Mouse (Mus musculus): ENCODE measurements around the gene Sypl. TPM values are rescaled to one million over a fixed set of nuclear protein-coding genes. Genes with fewer than 3 reads are reported as not detected.
A peak's percentile ranks its signal among the peaks of the same experiment; 100 is the strongest.

The Sypl gene
- polyA plus RNA-seq, 1 experiment from 2014 or later: 79.3 TPM

- Histone ChIP-seq H3K27me3 (ENCODE audit: control insufficient read depth, insufficient read depth, low read length) (no peaks in the 10 kb centered on the region), H3K4me2 (ENCODE audit: low read depth, low read length) (no peak overlapping the region), H3K4me3 (ENCODE audit: low read depth, low read length) (no peak overlapping the region), H3K27ac (replicated peaks; ENCODE audit: low read depth, low read length) (0 out of 2 replicates have a peak overlapping the region, but pooled peaks have one; percentile 47), H3K36me3 (replicated peaks; ENCODE audit: control insufficient read depth, insufficient read depth, low read depth, low read length) (no peaks in the 10 kb centered on the region), H3K4me1 (ENCODE audit: control insufficient read depth, insufficient read depth, low read length) (no peaks in the 10 kb centered on the region), H3K9ac (replicated peaks; ENCODE audit: low read length) (no peak overlapping the region), H3K9me3 (replicated peaks; ENCODE audit: control insufficient read depth, low read length) (no peaks in the 10 kb centered on the region)
- ATAC-seq (replicated peaks; ENCODE audit: insufficient number of reproducible peaks, low FRiP score, low TSS enrichment, low read depth): peak; percentile 74
- 38% methylated on average over 7 of the region's 7 CpGs for WGBS
- DNase-seq (ENCODE audit: low spot score): peak; percentile 38
These were observed 54.8 kb downstream of the Sypl start for GRCm38 (mm10) chr12:33008305-33009110.

- 91% methylated on average over 6 of the region's 6 CpGs for WGBS
- H3K36me3 ChIP-seq (replicated peaks; ENCODE audit: control insufficient read depth, insufficient read depth, low read depth, low read length): no peaks in the 10 kb centered on the region
- no peak overlapping the region for H3K27ac ChIP-seq (replicated peaks; ENCODE audit: low read depth, low read length)
- H3K9ac ChIP-seq (replicated peaks; ENCODE audit: low read length): no peak overlapping the region
- H3K9me3 ChIP-seq (replicated peaks; ENCODE audit: control insufficient read depth, low read length): no peaks in the 10 kb centered on the region
- no peak overlapping the region for H3K4me3 ChIP-seq (ENCODE audit: low read depth, low read length)
- DNase-seq (ENCODE audit: low spot score): no peak
- no peak for ATAC-seq (replicated peaks; ENCODE audit: insufficient number of reproducible peaks, low FRiP score, low TSS enrichment, low read depth)
- H3K4me2 ChIP-seq (ENCODE audit: low read depth, low read length): no peak overlapping the region
- no peaks in the 10 kb centered on the region for H3K27me3 ChIP-seq (ENCODE audit: control insufficient read depth, insufficient read depth, low read length)
- no peaks in the 10 kb centered on the region for H3K4me1 ChIP-seq (ENCODE audit: control insufficient read depth, insufficient read depth, low read length)
These were observed 55.7 kb downstream of the Sypl start for GRCm38 (mm10) chr12:33009206-33009966.

GRCm38 (mm10) chr12:33010026-33010425 lies 56.3 kb downstream of the Sypl start:
- Histone ChIP-seq H3K9me3 (replicated peaks; ENCODE audit: control insufficient read depth, low read length) (no peaks in the 10 kb centered on the region), H3K4me2 (ENCODE audit: low read depth, low read length) (no peak overlapping the region), H3K27ac (replicated peaks; ENCODE audit: low read depth, low read length) (no peak overlapping the region), H3K9ac (replicated peaks; ENCODE audit: low read length) (no peak overlapping the region), H3K4me3 (ENCODE audit: low read depth, low read length) (no peak overlapping the region), H3K36me3 (replicated peaks; ENCODE audit: control insufficient read depth, insufficient read depth, low read depth, low read length) (no peaks in the 10 kb centered on the region), H3K27me3 (ENCODE audit: control insufficient read depth, insufficient read depth, low read length) (no peaks in the 10 kb centered on the region), H3K4me1 (ENCODE audit: control insufficient read depth, insufficient read depth, low read length) (no peaks in the 10 kb centered on the region)
- 41% methylated on average over 3 of the region's 3 CpGs for whole genome bisulfite sequencing
- DNase-seq (ENCODE audit: low spot score) (peak; percentile 37), ATAC-seq (replicated peaks; ENCODE audit: insufficient number of reproducible peaks, low FRiP score, low TSS enrichment, low read depth) (no peak)

GRCm38 (mm10) chr12:33014050-33014796 lies 60.5 kb downstream of the Sypl start:
- Histone ChIP-seq H3K4me2 (ENCODE audit: low read depth, low read length) (no peak overlapping the region), H3K36me3 (replicated peaks; ENCODE audit: control insufficient read depth, insufficient read depth, low read depth, low read length) (no peaks in the 10 kb centered on the region), H3K4me1 (ENCODE audit: control insufficient read depth, insufficient read depth, low read length) (no peaks in the 10 kb centered on the region), H3K27ac (replicated peaks; ENCODE audit: low read depth, low read length) (no peak overlapping the region), H3K27me3 (ENCODE audit: control insufficient read depth, insufficient read depth, low read length) (no peaks in the 10 kb centered on the region), H3K9me3 (replicated peaks; ENCODE audit: control insufficient read depth, low read length) (no peaks in the 10 kb centered on the region), H3K4me3 (ENCODE audit: low read depth, low read length) (no peak overlapping the region), H3K9ac (replicated peaks; ENCODE audit: low read length) (no peak overlapping the region)
- WGBS: 66% methylated on average over 7 of the region's 7 CpGs
- ATAC-seq (replicated peaks; ENCODE audit: insufficient number of reproducible peaks, low FRiP score, low TSS enrichment, low read depth) (no peak), DNase-seq (ENCODE audit: low spot score) (no peak)

- H3K27ac ChIP-seq (replicated peaks; ENCODE audit: low read depth, low read length): no peak overlapping the region
These were observed 61.4 kb downstream of the Sypl start for GRCm38 (mm10) chr12:33015103-33015502.

GRCm38 (mm10) chr12:33016824-33017705 lies 63.4 kb downstream of the Sypl start:
- Histone ChIP-seq H3K27ac (replicated peaks; ENCODE audit: low read depth, low read length) (no peak overlapping the region), H3K9ac (replicated peaks; ENCODE audit: low read length) (no peak overlapping the region), H3K36me3 (replicated peaks; ENCODE audit: control insufficient read depth, insufficient read depth, low read depth, low read length) (no peaks in the 10 kb centered on the region), H3K4me3 (ENCODE audit: low read depth, low read length) (no peak overlapping the region), H3K4me1 (ENCODE audit: control insufficient read depth, insufficient read depth, low read length) (no peaks in the 10 kb centered on the region), H3K27me3 (ENCODE audit: control insufficient read depth, insufficient read depth, low read length) (no peaks in the 10 kb centered on the region), H3K4me2 (ENCODE audit: low read depth, low read length) (no peak overlapping the region), H3K9me3 (replicated peaks; ENCODE audit: control insufficient read depth, low read length) (no peaks in the 10 kb centered on the region)
- WGBS: 67% methylated on average over 7 of the region's 7 CpGs
- no peak for ATAC-seq (replicated peaks; ENCODE audit: insufficient number of reproducible peaks, low FRiP score, low TSS enrichment, low read depth)
- DNase-seq (ENCODE audit: low spot score): no peak

More at GRCm38 (mm10) chr12:33015103-33015502, 61.4 kb downstream of the Sypl start:
- H3K27me3 ChIP-seq (ENCODE audit: control insufficient read depth, insufficient read depth, low read length): no peaks in the 10 kb centered on the region
- no peak for DNase-seq (ENCODE audit: low spot score)
- no peak overlapping the region for H3K4me3 ChIP-seq (ENCODE audit: low read depth, low read length)
- no peaks in the 10 kb centered on the region for H3K36me3 ChIP-seq (replicated peaks; ENCODE audit: control insufficient read depth, insufficient read depth, low read depth, low read length)
- H3K4me1 ChIP-seq (ENCODE audit: control insufficient read depth, insufficient read depth, low read length): no peaks in the 10 kb centered on the region
- H3K4me2 ChIP-seq (ENCODE audit: low read depth, low read length): no peak overlapping the region
- no peak for ATAC-seq (replicated peaks; ENCODE audit: insufficient number of reproducible peaks, low FRiP score, low TSS enrichment, low read depth)
- no peaks in the 10 kb centered on the region for H3K9me3 ChIP-seq (replicated peaks; ENCODE audit: control insufficient read depth, low read length)
- H3K9ac ChIP-seq (replicated peaks; ENCODE audit: low read length): no peak overlapping the region
- 82% methylated on average over 1 of the region's 1 CpGs for WGBS

GRCm38 (mm10) chr12:33018601-33019000 lies 64.9 kb downstream of the Sypl start:
- Histone ChIP-seq H3K4me2 (ENCODE audit: low read depth, low read length) (no peak overlapping the region), H3K27ac (replicated peaks; ENCODE audit: low read depth, low read length) (no peak overlapping the region), H3K9me3 (replicated peaks; ENCODE audit: control insufficient read depth, low read length) (no peaks in the 10 kb centered on the region), H3K4me3 (ENCODE audit: low read depth, low read length) (no peak overlapping the region), H3K36me3 (replicated peaks; ENCODE audit: control insufficient read depth, insufficient read depth, low read depth, low read length) (no peaks in the 10 kb centered on the region), H3K9ac (replicated peaks; ENCODE audit: low read length) (no peak overlapping the region), H3K4me1 (ENCODE audit: control insufficient read depth, insufficient read depth, low read length) (no peaks in the 10 kb centered on the region), H3K27me3 (ENCODE audit: control insufficient read depth, insufficient read depth, low read length) (no peaks in the 10 kb centered on the region)
- ATAC-seq (replicated peaks; ENCODE audit: insufficient number of reproducible peaks, low FRiP score, low TSS enrichment, low read depth): no peak
- DNase-seq (ENCODE audit: low spot score): no peak
- WGBS: 67% methylated on average over 4 of the region's 4 CpGs
